Mouse (Mus musculus) testis, adult 2 months (tissue): Measurements from ENCODE around the gene Med8. TPM values are rescaled to one million over a fixed set of nuclear protein-coding genes. Genes with fewer than 3 reads are reported as not detected.

Experiments used
- H3K27ac ChIP-seq: fragments of 200-500 bp; 2 replicates; pipeline ENCODE4 v1.5.1; 2012; ENCODE audit warnings: low read depth, low read length; ENCODE audit not compliant: control insufficient read depth, insufficient read depth
- H3K27me3 ChIP-seq: fragments of 200-500 bp; 2 replicates; pipeline ENCODE4 v1.6.1; 2012; ENCODE audit warnings: mild to moderate bottlenecking, low read length, moderate library complexity; ENCODE audit not compliant: control insufficient read depth, insufficient read depth
- H3K36me3 ChIP-seq: fragments of 200-500 bp; 2 replicates; pipeline ENCODE4 v1.6.1; 2012; ENCODE audit warnings: mild to moderate bottlenecking, low read length; ENCODE audit not compliant: control insufficient read depth, insufficient read depth
- H3K4me1 ChIP-seq: fragments of 200-500 bp; 2 replicates; pipeline ENCODE4 v1.6.1; 2012; ENCODE audit warnings: low read length; ENCODE audit not compliant: control insufficient read depth, insufficient read depth
- H3K4me3 ChIP-seq: fragments of 200-500 bp; 2 replicates; pipeline ENCODE4 v1.5.1; 2012; ENCODE audit warnings: low read depth, mild to moderate bottlenecking, low read length, moderate library complexity, mixed read lengths; ENCODE audit not compliant: control insufficient read depth
- CTCF ChIP-seq: fragments of 200-500 bp; IDR thresholded peaks from 2 replicates; pipeline ENCODE4 v1.5.1; 2012; ENCODE audit warnings: low read depth, mild to moderate bottlenecking, inconsistent platforms, low read length, moderate library complexity; ENCODE audit not compliant: control insufficient read depth, insufficient read depth, insufficient replicate concordance
- POLR2A ChIP-seq: fragments of 200-500 bp; IDR thresholded peaks from 2 replicates; pipeline ENCODE4 v1.6.1; 2012; ENCODE audit warnings: low read depth, mild to moderate bottlenecking, inconsistent platforms, low read length, moderate library complexity; ENCODE audit not compliant: control insufficient read depth
- polyA plus RNA-seq: library from polyadenylated mRNA; depleted of rRNA; stranded (reverse); fragments of >200 nt; gene quantifications from 2 replicates; pipeline ENCODE4 v1.2.3, GENCODE M21; 2012

Gene Med8
- polyA plus RNA-seq, 1 experiment = 29.0 TPM

GRCm38 (mm10) chr4:118395289-118395688 is 13.8 kb upstream of the Med8 start:
- Histone ChIP-seq H3K4me1 (peaks cover 5% of the 10 kb centered on the region), H3K36me3 (no peaks in the 10 kb centered on the region; the same call in none of the 2 replicates), H3K4me3 (no peak overlapping the region), H3K27me3 (no peaks in the 10 kb centered on the region), H3K27ac (no peak overlapping the region)
- TF ChIP-seq CTCF = no peak
- TF ChIP-seq POLR2A = no peak

GRCm38 (mm10) chr4:118396433-118396832 is 12.7 kb upstream of the Med8 start:
- Histone ChIP-seq H3K27ac (no peak overlapping the region), H3K4me3 (no peak overlapping the region), H3K27me3 (no peaks in the 10 kb centered on the region), H3K36me3 (peaks cover 2% of the 10 kb centered on the region), H3K4me1 (peaks cover 5% of the 10 kb centered on the region)
- TF ChIP-seq POLR2A (no peak), CTCF (no peak)

GRCm38 (mm10) chr4:118398400-118398799 is 10.7 kb upstream of the Med8 start:
- Histone ChIP-seq H3K27ac (no peak overlapping the region), H3K36me3 (peaks cover 3% of the 10 kb centered on the region), H3K4me3 (no peak overlapping the region), H3K27me3 (no peaks in the 10 kb centered on the region), H3K4me1 (peaks cover under 1% of the 10 kb centered on the region; the same call in 1 of the 2 replicates)
- TF ChIP-seq CTCF (no peak), POLR2A (no peak)

GRCm38 (mm10) chr4:118401421-118401820 is 7.7 kb upstream of the Med8 start:
- Histone ChIP-seq H3K27me3 (no peaks in the 10 kb centered on the region), H3K4me1 (no peaks in the 10 kb centered on the region), H3K4me3 (no peak overlapping the region), H3K27ac (no peak overlapping the region), H3K36me3 (peaks cover 3% of the 10 kb centered on the region)
- TF ChIP-seq POLR2A (no peak), CTCF (no peak)

- TF ChIP-seq POLR2A (no peak), CTCF (no peak)
- peak overlapping the region; percentile 80 for H3K4me3 ChIP-seq
- H3K27me3 ChIP-seq = no peaks in the 10 kb centered on the region
- no peak overlapping the region; the same call in 1 of the 2 replicates for H3K27ac ChIP-seq
- H3K4me1 ChIP-seq = no peaks in the 10 kb centered on the region
- H3K36me3 ChIP-seq = peaks cover 3% of the 10 kb centered on the region
Measured at GRCm38 (mm10) chr4:118401918-118402317, 7.2 kb upstream of the Med8 start.

GRCm38 (mm10) chr4:118402701-118403100 is 6.4 kb upstream of the Med8 start:
- Histone ChIP-seq H3K36me3 (peaks cover 3% of the 10 kb centered on the region), H3K27me3 (no peaks in the 10 kb centered on the region), H3K4me3 (peak overlapping the region; percentile 80), H3K27ac (no peak overlapping the region; the same call in 1 of the 2 replicates), H3K4me1 (no peaks in the 10 kb centered on the region)
- no peak for TF ChIP-seq POLR2A
- no peak for TF ChIP-seq CTCF

GRCm38 (mm10) chr4:118410871-118411270 is 1.7 kb downstream of the Med8 start:
- Histone ChIP-seq H3K27ac (no peak overlapping the region), H3K4me3 (no peak overlapping the region), H3K27me3 (no peaks in the 10 kb centered on the region), H3K4me1 (peaks cover 7% of the 10 kb centered on the region), H3K36me3 (peaks cover 12% of the 10 kb centered on the region)
- no peak for TF ChIP-seq POLR2A
- TF ChIP-seq CTCF = no peak

- Histone ChIP-seq H3K4me1 (peaks cover 5% of the 10 kb centered on the region), H3K27ac (no peak overlapping the region), H3K27me3 (no peaks in the 10 kb centered on the region), H3K4me3 (no peak overlapping the region), H3K36me3 (peaks cover 12% of the 10 kb centered on the region)
- TF ChIP-seq POLR2A (no peak), CTCF (no peak)
Measured at GRCm38 (mm10) chr4:118413553-118413952, 4.4 kb downstream of the Med8 start.

GRCm38 (mm10) chr4:118415779-118416178 is 6.6 kb downstream of the Med8 start:
- Histone ChIP-seq H3K4me3 (no peak overlapping the region), H3K27ac (no peak overlapping the region), H3K4me1 (no peaks in the 10 kb centered on the region), H3K36me3 (peaks cover 12% of the 10 kb centered on the region), H3K27me3 (no peaks in the 10 kb centered on the region)
- TF ChIP-seq CTCF (no peak), POLR2A (no peak)
